Mouse (Mus musculus) heart, embryonic 10.5 days (tissue): ENCODE measurements around the gene Nop2. TPM values are rescaled to one million over a fixed set of nuclear protein-coding genes. Genes with fewer than 3 reads are reported as not detected.

Source experiments
- microRNA-seq: library from miRNA; unstranded; fragments of <30 nt; microRNA quantifications from one replicate; pipeline ENCODE4, GENCODE M21; 2017
- polyA plus RNA-seq: library from polyadenylated mRNA; unstranded; fragments of >200 nt; fragmentation: Nextera tagmentation; extraction: Ambion mirVana; gene quantifications from 2 replicates; pipeline ENCODE4 v1.2.1, GENCODE M21; 2016

Nop2 gene
- polyA plus RNA-seq, 1 experiment from 2014 or later: 92.7 TPM

Small RNA genes within 50 kb of the gene (microRNA-seq; reads per million reads assigned to microRNA genes)
- not detected for gene Mir7045

Other genes with a start within 250 kb of the Nop2 start
- 0.05 TPM in 1 of 2 replicates, not detected in the other for gene Cd4, start 243.7 kb upstream of the Nop2 start, polyA plus RNA-seq
- gene Lag3, start 220.2 kb upstream of the Nop2 start, polyA plus RNA-seq: 1.2 and 2.8 TPM in 2 replicates
- 123 and 174 TPM in 2 replicates for gene Ptms, start 211.8 kb upstream of the Nop2 start, polyA plus RNA-seq
- gene Mlf2, start 200.5 kb upstream of the Nop2 start, polyA plus RNA-seq: 363 and 402 TPM in 2 replicates
- gene Cops7a, start 166.4 kb upstream of the Nop2 start, polyA plus RNA-seq: 173 and 178 TPM in 2 replicates
- 0.14 TPM in 1 of 2 replicates, not detected in the other for gene Pianp, start 135.2 kb upstream of the Nop2 start, polyA plus RNA-seq
- 7.9 and 14.2 TPM in 2 replicates for gene Zfp384, start 122.8 kb upstream of the Nop2 start, polyA plus RNA-seq
- 74.4 and 84.5 TPM in 2 replicates for gene Ing4, start 92.1 kb upstream of the Nop2 start, polyA plus RNA-seq
- gene Acrbp, start 82.2 kb upstream of the Nop2 start, polyA plus RNA-seq: 4.8 and 8.0 TPM in 2 replicates
- gene Lpar5, start 64.0 kb upstream of the Nop2 start, polyA plus RNA-seq: 0.37 and 0.38 TPM in 2 replicates
- gene Chd4, start 35.9 kb upstream of the Nop2 start, polyA plus RNA-seq: 75.0 and 88.6 TPM in 2 replicates
- gene Iffo1, start 13.3 kb downstream of the Nop2 start, polyA plus RNA-seq: 11.7 and 11.9 TPM in 2 replicates
- 3,676 and 4,272 TPM in 2 replicates for gene Gapdh, start 34.6 kb downstream of the Nop2 start, polyA plus RNA-seq
- 128 and 140 TPM in 2 replicates for gene Ncapd2, start 59.8 kb downstream of the Nop2 start, polyA plus RNA-seq
- 246 and 251 TPM in 2 replicates for gene Mrpl51, start 59.9 kb downstream of the Nop2 start, polyA plus RNA-seq
- 3.4 TPM in 2 replicates for gene Vamp1, start 83.6 kb downstream of the Nop2 start, polyA plus RNA-seq
- 2.7 and 3.1 TPM in 2 replicates for gene Tapbpl, start 100.0 kb downstream of the Nop2 start, polyA plus RNA-seq
- gene Cd27, start 105.1 kb downstream of the Nop2 start, polyA plus RNA-seq: 1.3 and 2.1 TPM in 2 replicates
- gene Tuba3a, start 154.1 kb downstream of the Nop2 start, polyA plus RNA-seq: 0.09 TPM in 1 of 2 replicates, not detected in the other
- gene Ltbr, start 182.0 kb downstream of the Nop2 start, polyA plus RNA-seq: 37.8 and 40.4 TPM in 2 replicates
- 0.65 and 0.98 TPM in 2 replicates for gene Scnn1a, start 188.8 kb downstream of the Nop2 start, polyA plus RNA-seq
- gene Tnfrsf1a, start 217.5 kb downstream of the Nop2 start, polyA plus RNA-seq: 33.6 and 35.3 TPM in 2 replicates
- 0.20 TPM in 1 of 2 replicates, not detected in the other for gene Plekhg6, start 248.9 kb downstream of the Nop2 start, polyA plus RNA-seq